Mouse (Mus musculus) MEL (cell line): ENCODE measurements around the gene Stat5a. TPM values are rescaled to one million over a fixed set of nuclear protein-coding genes. Genes with fewer than 3 reads are reported as not detected.

Experiments used
- DNase-seq: peaks from one replicate; pipeline ENCODE4 v3.0.0; 2011; ENCODE audit warnings: low read depth, low spot score
- H3K27ac ChIP-seq: 2 replicates; pipeline ENCODE4 v1.5.1; 2012; ENCODE audit warnings: low read depth, mild to moderate bottlenecking, control low read depth, low read length, moderate library complexity; ENCODE audit not compliant: control insufficient read depth
- H3K27me3 ChIP-seq, 2 experiments: fragments of 150-350 bp in 1 of 2; sonication (generic) in 1 of 2; 2 replicates each; pipeline ENCODE4 v1.6.1; 2012; ENCODE audit warnings: low read length in 2 of 2, mild to moderate bottlenecking in 2 of 2, improper control_type of control experiment in 1 of 2, moderate library complexity in 1 of 2; ENCODE audit not compliant: insufficient read depth in 2 of 2, control insufficient read depth in 1 of 2
- H3K36me3 ChIP-seq, 2 experiments: 2 replicates each; pipeline ENCODE4 v1.6.1; 2012 to 2014; ENCODE audit warnings: low read length in 2 of 2, improper control_type of control experiment in 1 of 2, inconsistent platforms in 1 of 2, mild to moderate bottlenecking in 1 of 2; ENCODE audit not compliant: insufficient read depth in 2 of 2, control insufficient read depth in 1 of 2
- H3K4me1 ChIP-seq, 2 experiments: fragments of 150-350 bp in 1 of 2; sonication (generic) in 1 of 2; 2 replicates each; pipeline ENCODE4 v1.6.1; 2012; ENCODE audit warnings: low read length in 2 of 2, improper control_type of control experiment in 1 of 2, mild to moderate bottlenecking in 1 of 2; ENCODE audit not compliant: insufficient read depth in 2 of 2, control insufficient read depth in 1 of 2
- H3K4me3 ChIP-seq, 2 experiments: fragments of 150-350 bp in 1 of 2; sonication (generic) in 1 of 2; 2 replicates each; pipeline ENCODE4 v1.5.1; 2012; ENCODE audit warnings: low read depth in 2 of 2, low read length in 2 of 2, mild to moderate bottlenecking in 2 of 2, moderate library complexity in 2 of 2, control low read depth in 1 of 2, improper control_type of control experiment in 1 of 2; ENCODE audit not compliant: control insufficient read depth in 1 of 2, insufficient read depth in 1 of 2
- H3K79me2 ChIP-seq: 2 replicates; pipeline ENCODE4 v1.6.1; 2012; ENCODE audit warnings: mild to moderate bottlenecking, low read length, moderate library complexity; ENCODE audit not compliant: control insufficient read depth, poor library complexity, insufficient read depth
- H3K9ac ChIP-seq: 2 replicates; pipeline ENCODE4 v1.6.1; 2012; ENCODE audit warnings: low read depth, mild to moderate bottlenecking, control low read depth, low read length, moderate library complexity; ENCODE audit not compliant: control insufficient read depth, poor library complexity, severe bottlenecking
- H3K9me3 ChIP-seq: fragments of 150-350 bp; sonication (generic); replicated peaks from 2 replicates; pipeline ENCODE4 v1.6.1; 2012; ENCODE audit warnings: mild to moderate bottlenecking, low read length, improper control_type of control experiment, moderate library complexity; ENCODE audit not compliant: insufficient read depth
- CHD1 ChIP-seq: IDR thresholded peaks from 2 replicates; pipeline ENCODE4 v1.6.1; 2012; ENCODE audit warnings: low read depth, mild to moderate bottlenecking, inconsistent platforms, low read length, improper control_type of control experiment
- EP300 ChIP-seq, 2 experiments: IDR thresholded peaks; 2 replicates each; pipeline ENCODE4 v1.6.1; 2011; ENCODE audit warnings: improper control_type of control experiment in 2 of 2, low read length in 2 of 2, low read depth in 1 of 2, mild to moderate bottlenecking in 1 of 2
- ETS1 ChIP-seq: IDR thresholded peaks from 2 replicates; pipeline ENCODE4 v1.6.1; 2012; ENCODE audit warnings: low read depth, mild to moderate bottlenecking, inconsistent platforms, low read length, improper control_type of control experiment, moderate library complexity
- GATA1 ChIP-seq: IDR thresholded peaks from 2 replicates; pipeline ENCODE4 v1.6.1; 2011; ENCODE audit warnings: low read depth, low read length, improper control_type of control experiment
- JUND ChIP-seq: IDR thresholded peaks from 2 replicates; pipeline ENCODE4 v1.6.1; 2011; ENCODE audit warnings: low read depth, mild to moderate bottlenecking, improper control_type of control experiment, low read length
- KAT2A ChIP-seq: conservative IDR thresholded peaks from 2 replicates; pipeline ENCODE4 v1.6.1; 2012; ENCODE audit warnings: low read depth, low read length, improper control_type of control experiment, inconsistent platforms
- MAX ChIP-seq: IDR thresholded peaks from 2 replicates; pipeline ENCODE4 v1.6.1; 2011; ENCODE audit warnings: low read length, improper control_type of control experiment
- MAZ ChIP-seq: IDR thresholded peaks from 2 replicates; pipeline ENCODE4 v1.6.1; 2012; ENCODE audit warnings: low read depth, mild to moderate bottlenecking, inconsistent platforms, low read length, improper control_type of control experiment
- MEF2A ChIP-seq: IDR thresholded peaks from 2 replicates; pipeline ENCODE4 v1.6.1; 2014; ENCODE audit warnings: low read depth, mild to moderate bottlenecking, inconsistent platforms, low read length, improper control_type of control experiment; ENCODE audit not compliant: poor library complexity, insufficient replicate concordance, severe bottlenecking; ENCODE audit errors: extremely low read depth
- MYB ChIP-seq: IDR thresholded peaks from 2 replicates; pipeline ENCODE4 v1.6.1; 2011; ENCODE audit warnings: mild to moderate bottlenecking, low read depth, low read length, improper control_type of control experiment
- NELFE ChIP-seq: IDR thresholded peaks from 2 replicates; pipeline ENCODE4 v1.6.1; 2011; ENCODE audit warnings: low read depth, low read length, improper control_type of control experiment
- NRF1 ChIP-seq: IDR thresholded peaks from 2 replicates; pipeline ENCODE4 v1.6.1; 2014; ENCODE audit warnings: low read depth, mild to moderate bottlenecking, inconsistent platforms, low read length, improper control_type of control experiment, moderate library complexity; ENCODE audit not compliant: poor library complexity, insufficient read depth, severe bottlenecking
- POLR2A ChIP-seq, 2 experiments: IDR thresholded peaks; 2 replicates each; pipeline ENCODE4 v1.6.1; 2011 to 2012; ENCODE audit warnings: low read length in 2 of 2, mild to moderate bottlenecking in 2 of 2, control low read depth in 1 of 2, improper control_type of control experiment in 1 of 2, low read depth in 1 of 2, moderate library complexity in 1 of 2; ENCODE audit not compliant: control insufficient read depth in 1 of 2, insufficient read depth in 1 of 2, poor library complexity in 1 of 2
- POLR2AphosphoS2 ChIP-seq: IDR thresholded peaks from 2 replicates; pipeline ENCODE4 v1.6.1; 2011; ENCODE audit warnings: low read length, improper control_type of control experiment
- RCOR1 ChIP-seq: IDR thresholded peaks from 2 replicates; pipeline ENCODE4 v1.6.1; 2012; ENCODE audit warnings: low read depth, mild to moderate bottlenecking, inconsistent platforms, low read length, improper control_type of control experiment
- SIN3A ChIP-seq: IDR thresholded peaks from 2 replicates; pipeline ENCODE4 v1.6.1; 2012; ENCODE audit warnings: low read length, improper control_type of control experiment, inconsistent platforms
- SMC3 ChIP-seq: IDR thresholded peaks from 2 replicates; pipeline ENCODE4 v1.6.1; 2011; ENCODE audit warnings: low read depth, low read length, improper control_type of control experiment
- TAL1 ChIP-seq: IDR thresholded peaks from 2 replicates; pipeline ENCODE4 v1.6.1; 2012; ENCODE audit warnings: mild to moderate bottlenecking, inconsistent platforms, low read length, moderate library complexity, mixed read lengths
- TCF12 ChIP-seq: IDR thresholded peaks from 2 replicates; pipeline ENCODE4 v1.6.1; 2014; ENCODE audit warnings: low read depth, mild to moderate bottlenecking, inconsistent platforms, low read length, improper control_type of control experiment, moderate library complexity
- USF1 ChIP-seq: IDR thresholded peaks from 2 replicates; pipeline ENCODE4 v1.6.1; 2014; ENCODE audit warnings: low read depth, mild to moderate bottlenecking, inconsistent platforms, low read length, improper control_type of control experiment, moderate library complexity
- polyA plus RNA-seq, 2 experiments: library from polyadenylated mRNA; stranded (reverse) in 1 of 2; unstranded in 1 of 2; fragments of >175 nt in 1 of 2; fragments of >200 nt in 1 of 2; gene quantifications; 2 replicates each; pipeline versions ENCODE4 v1.2.1 to v1.2.4; 2012; ENCODE audit warnings: low replicate concordance in 2 of 2, low read depth in 1 of 2; ENCODE audit not compliant: insufficient read length in 2 of 2, insufficient read depth in 1 of 2, missing spikeins in 1 of 2
- total RNA-seq: library from RNA; depleted of rRNA; stranded (reverse); fragments of 300-350 nt; gene quantifications from 2 replicates; pipeline ENCODE4 v1.2.3, GENCODE M21; 2012

The Stat5a gene
- total and polyA plus RNA-seq, 3 experiments, result 54.2 to 86.8 TPM; not detected in 1

GRCm38 (mm10) chr11:100861836-100862235, 2.7 kb downstream of the Stat5a start:
- TF ChIP-seq RCOR1, result no peak
- TF ChIP-seq TCF12, result no peak
- TF ChIP-seq MYB, result no peak
- no peak for TF ChIP-seq MAX
- TF ChIP-seq SMC3, result no peak
- TF ChIP-seq MAZ, result no peak
- no peak; the same call in 1 of the 2 replicates for TF ChIP-seq USF1
- no peak for TF ChIP-seq CHD1
- TF ChIP-seq TAL1, result no peak
- TF ChIP-seq GATA1, result no peak
- Histone ChIP-seq H3K4me3 (peak overlapping the region in 1 of 2 experiments; percentile 69; a peak in 1 of 4 replicates), H3K9me3 (no peaks in the 10 kb centered on the region), H3K79me2 (peaks cover 15% of the 10 kb centered on the region), H3K4me1 (peaks cover 10 to 35% of the 10 kb centered on the region in 2 experiments), H3K36me3 (peaks cover 4 to 24% of the 10 kb centered on the region in 2 experiments), H3K9ac (peak overlapping the region; percentile 5; the same call in 1 of the 2 replicates), H3K27ac (no peak overlapping the region), H3K27me3 (no peaks in the 10 kb centered on the region)
- no peak for DNase-seq

DNA sequence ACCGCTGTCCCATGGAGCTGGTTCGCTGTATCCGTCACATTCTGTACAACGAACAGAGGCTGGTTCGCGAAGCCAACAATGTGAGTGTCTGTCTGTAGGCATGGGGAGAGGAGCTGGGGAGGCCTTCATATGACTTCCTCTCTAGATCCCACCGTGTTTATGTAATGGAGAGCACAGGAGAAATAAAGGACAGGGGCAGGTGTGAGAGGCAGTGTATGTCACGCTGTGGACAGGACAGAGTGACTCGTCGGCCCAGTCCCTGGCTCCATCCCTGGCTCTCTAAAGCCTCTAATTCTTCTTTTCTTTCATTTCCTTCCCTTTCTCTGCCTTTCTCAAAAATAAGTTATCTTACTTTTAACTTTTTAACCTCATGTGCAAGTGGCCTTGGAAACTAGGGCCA, 4.0 kb downstream of the Stat5a start:
- Histone ChIP-seq H3K36me3 (peaks cover 9 to 24% of the 10 kb centered on the region in 2 experiments), H3K9ac (no peak overlapping the region), H3K9me3 (no peaks in the 10 kb centered on the region), H3K4me1 (peaks cover 10 to 31% of the 10 kb centered on the region in 2 experiments), H3K4me3 (no peak overlapping the region), H3K27me3 (no peaks in the 10 kb centered on the region)
- TF ChIP-seq EP300 (IDR thresholded peaks at IDR 0.05; ENCODE audit: low read depth in 1 of 2, low read length in 2 of 2) (no peak), KAT2A (no peak), JUND (no peak), ETS1 (no peak), NRF1 (no peak), GATA1 (no peak), USF1 (no peak), POLR2A (IDR thresholded peaks at IDR 0.05; ENCODE audit: control insufficient read depth in 1 of 2, insufficient read depth in 1 of 2, low read depth in 1 of 2, low read length in 2 of 2, poor library complexity in 1 of 2) (no peak), NELFE (no peak), MAZ (no peak), SIN3A (no peak), MEF2A (no peak), POLR2AphosphoS2 (no peak)
- TF ChIP-seq, all 39 proteins: peak for 0
- Histone ChIP-seq H3K27ac (no peak overlapping the region), H3K79me2 (peaks cover 15% of the 10 kb centered on the region)
- no peak for DNase-seq
